Mouse (Mus musculus) embryo, embryonic 11 days (tissue): ENCODE data around the gene Mcfd2.

Experiments used
- DNase-seq: peaks from one replicate; pipeline ENCODE4 v3.0.0-alpha.2; 2015

Mcfd2 gene

GRCm38 (mm10) chr17:87236725-87237650 is 28.7 kb downstream of the Mcfd2 start:
- peak; percentile 69 for DNase-seq

GRCm38 (mm10) chr17:87235019-87235418 is 30.7 kb downstream of the Mcfd2 start:
- no peak for DNase-seq

- DNase-seq = no peak
These were observed 37.9 kb downstream of the Mcfd2 start for GRCm38 (mm10) chr17:87227878-87228277.

GRCm38 (mm10) chr17:87226079-87226640 is 39.6 kb downstream of the Mcfd2 start:
- no peak for DNase-seq

GRCm38 (mm10) chr17:87225384-87225783 is 40.4 kb downstream of the Mcfd2 start:
- DNase-seq = no peak

GRCm38 (mm10) chr17:87224461-87224860 is 41.3 kb downstream of the Mcfd2 start:
- DNase-seq = no peak

- no peak for DNase-seq
These were observed 46.3 kb downstream of the Mcfd2 start for GRCm38 (mm10) chr17:87219456-87219855.

GRCm38 (mm10) chr17:87214523-87214922 is 51.2 kb downstream of the Mcfd2 start:
- no peak for DNase-seq

- DNase-seq = no peak
These were observed 55.2 kb downstream of the Mcfd2 start for GRCm38 (mm10) chr17:87210525-87210924.

- DNase-seq = no peak
These were observed 58.9 kb downstream of the Mcfd2 start for GRCm38 (mm10) chr17:87206885-87207284.
